ENCODE assay signal across 34 mouse cellular contexts in the genomic region with DNA sequence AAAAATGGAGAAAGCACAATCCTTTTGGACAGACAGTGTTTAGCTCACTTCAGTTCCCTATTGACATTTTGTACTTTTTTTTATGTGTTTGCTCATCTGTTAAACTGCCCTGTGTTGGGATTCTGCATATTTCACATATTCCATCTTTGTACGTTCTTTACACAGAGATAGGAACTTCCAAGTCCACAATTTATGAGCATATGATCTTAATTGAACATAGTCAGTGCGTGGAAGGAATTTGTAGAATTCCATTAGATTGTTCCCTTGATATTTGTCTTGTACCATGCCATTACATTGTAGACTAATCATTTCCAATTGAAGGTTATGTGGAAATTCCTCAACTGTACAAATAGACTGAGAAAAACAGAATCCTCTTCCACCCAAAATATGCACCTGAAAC.
"Had no signal": no experiment of that assay in that cellular context is flagged by ENCODE, and none has a peak within 500 bp of the region (broad histone marks: within the 10 kb centered on the region; RNA-seq: fewer than 3 reads in every experiment).

No protein-coding gene starts in this region.

- H3K4me3 ChIP-seq: heart, embryonic 10.5 days; heart, embryonic 12.5 days; heart, embryonic 13.5 days; heart, embryonic 15.5 days; hindbrain, embryonic 10.5 days; hindbrain, embryonic 12.5 days; hindbrain, embryonic 13.5 days; hindbrain, embryonic 15.5 days; intestine, embryonic 15.5 days; kidney, embryonic 15.5 days; layer of hippocampus, adult 2 months had no signal

- DNase-seq: heart, postnatal 10 days; heart, postnatal 14 days; heart, postnatal 36 days; heart, postnatal 4 days; kidney, adult 11 months; kidney, adult 18-20 months; kidney, adult 2 months; kidney, adult 8-10 months; kidney, adult 9 months; kidney, postnatal 10 days; kidney, postnatal 14 days; kidney, postnatal 25 days; kidney, postnatal 36 days; kidney, postnatal 4 days; layer of hippocampus, adult 9-11 months; layer of hippocampus, postnatal 36 days had no signal

- ATAC-seq: hindbrain, embryonic 16.5 days; hindbrain, postnatal 0 days; inflammation-experienced regulatory T-cells, adult 6 months; intestine, embryonic 15.5 days; intestine, embryonic 16.5 days; intestine, postnatal 0 days had no signal

- H3K27me3 ChIP-seq: heart, embryonic 12.5 days; heart, embryonic 13.5 days; heart, embryonic 15.5 days; hindbrain, embryonic 12.5 days; hindbrain, embryonic 13.5 days; hindbrain, embryonic 15.5 days; intestine, embryonic 15.5 days; kidney, embryonic 15.5 days had no signal

- H3K4me1 ChIP-seq: heart, embryonic 10.5 days; heart, embryonic 12.5 days; heart, embryonic 13.5 days; heart, embryonic 15.5 days; hindbrain, embryonic 10.5 days; hindbrain, embryonic 12.5 days; hindbrain, embryonic 13.5 days; hindbrain, embryonic 15.5 days; intestine, embryonic 15.5 days; kidney, embryonic 15.5 days had no signal

- H3K36me3 ChIP-seq: heart, embryonic 10.5 days; heart, embryonic 12.5 days; heart, embryonic 13.5 days; heart, embryonic 15.5 days; hindbrain, embryonic 10.5 days; hindbrain, embryonic 12.5 days; hindbrain, embryonic 13.5 days; hindbrain, embryonic 15.5 days; intestine, embryonic 15.5 days; kidney, embryonic 15.5 days had no signal

- H3K27ac ChIP-seq: heart, embryonic 10.5 days; heart, embryonic 13.5 days; heart, embryonic 15.5 days; hindbrain, embryonic 10.5 days; hindbrain, embryonic 12.5 days; hindbrain, embryonic 13.5 days; hindbrain, embryonic 14.5 days; hindbrain, embryonic 15.5 days; hindbrain, postnatal 0 days; intestine, embryonic 15.5 days; kidney, embryonic 15.5 days; kidney, postnatal 0 days; layer of hippocampus, adult 2 months had no signal
